Mouse (Mus musculus): ENCODE measurements around the gene Fignl1. TPM values are rescaled to one million over a fixed set of nuclear protein-coding genes. Genes with fewer than 3 reads are reported as not detected.

The Fignl1 gene
- total and polyA plus RNA-seq, 3 experiments = 82.8 to 189 (median 98.5) TPM

DNA sequence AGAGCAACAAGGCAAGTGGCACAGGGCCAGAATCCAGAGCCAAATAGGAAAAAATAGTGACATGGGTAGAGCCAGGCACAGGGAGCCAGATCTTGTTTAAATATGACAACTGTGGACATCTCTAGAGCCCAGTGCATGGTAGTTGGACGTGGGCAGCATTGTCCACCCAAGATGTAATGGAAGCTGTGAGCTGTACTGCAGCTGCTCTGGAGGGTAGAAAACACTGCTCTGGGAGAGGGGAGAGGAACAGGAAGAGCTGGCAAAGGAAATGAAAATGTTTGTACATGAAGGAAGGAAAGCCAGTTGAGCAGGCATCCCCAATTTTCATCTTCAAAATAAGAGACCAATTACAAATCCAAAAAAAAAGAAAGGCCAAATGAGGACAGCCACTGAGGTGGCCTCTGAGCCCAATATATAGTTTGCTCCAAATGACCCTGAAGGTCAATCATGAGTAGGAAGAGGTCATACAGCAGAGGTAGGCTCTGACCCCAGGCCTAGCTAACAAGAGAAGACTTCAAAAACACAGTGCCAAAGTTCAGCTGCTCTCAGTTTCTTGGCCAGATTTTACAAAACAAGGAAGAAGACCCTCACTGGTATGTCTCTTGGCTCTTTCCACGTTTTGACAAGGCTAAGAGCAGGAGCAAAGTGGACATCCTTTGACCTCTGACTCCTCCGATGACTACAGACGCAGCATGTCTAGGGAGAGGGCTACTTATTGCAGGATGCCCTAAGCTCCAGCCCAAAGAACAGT, 32.5 kb downstream of the Fignl1 start:
- Histone ChIP-seq H3K4me1 (ENCODE audit: control insufficient read depth in 1 of 2, insufficient read depth in 2 of 2) (peaks cover 35 to 98% of the 10 kb centered on the region in 2 experiments), H3K4me2 (ENCODE audit: insufficient read depth, low read depth, poor library complexity, severe bottlenecking) (peak overlapping the region; percentile 39), H3K9me3 (replicated peaks; ENCODE audit: low read length) (no peaks in the 10 kb centered on the region), H3K4me3 (replicated peaks in 1 of 3; ENCODE audit: low read depth in 2 of 3, low read length in 2 of 3, poor library complexity in 1 of 3) (peak overlapping the region in 1 of 3 experiments; percentile 23), H3K36me3 (replicated peaks in 1 of 2; ENCODE audit: control insufficient read depth in 1 of 2, insufficient read depth in 1 of 2, low read length in 1 of 2) (peaks cover 10 to 33% of the 10 kb centered on the region in 2 experiments), H3K9ac (ENCODE audit: insufficient read depth, low read depth) (peak overlapping the region; percentile 30), H3K79me2 (replicated peaks; ENCODE audit: control insufficient read depth, extremely low read depth, insufficient read depth, poor library complexity, severe bottlenecking) (no peaks in the 10 kb centered on the region; the same call in 1 of the 2 replicates), H3K27ac (ENCODE audit: insufficient read depth, low read depth) (peak overlapping the region; percentile 90), H3K27me3 (replicated peaks) (no peaks in the 10 kb centered on the region)
- no peak for DNase-seq (ENCODE audit: extremely low read depth)
- dilution Hi-C loops (cut with MboI; ENCODE audit: extremely low pct_ligation_motif_present, extremely low pct_unique_long_range_greater_than_20kb, low sequenced_read_pairs) (no loop called here), in situ Hi-C loops (cut with MboI; ENCODE audit: low pct_ligation_motif_present, low pct_unique_long_range_greater_than_20kb, low sequenced_read_pairs) (no loop called here)
- TF ChIP-seq SIN3A (IDR thresholded peaks at IDR 0.05; ENCODE audit: low read length) = peak; percentile 19; the same call in 1 of the 2 replicates
- TF ChIP-seq E2F4 (IDR thresholded peaks at IDR 0.05; ENCODE audit: insufficient replicate concordance, low read depth, low read length) = no peak; the same call in 1 of the 2 replicates
- 0 out of 2 replicates have a peak, but pooled peaks have one; percentile 21 for TF ChIP-seq NELFE (IDR thresholded peaks at IDR 0.05; ENCODE audit: low read depth, low read length)
- TF ChIP-seq KAT2A (IDR thresholded peaks at IDR 0.05; ENCODE audit: insufficient replicate concordance, low read length) = no peak
- peak; percentile 27; the same call in 1 of the 2 replicates for TF ChIP-seq CHD2 (IDR thresholded peaks at IDR 0.05; ENCODE audit: low read length)
- TF ChIP-seq MAFK (IDR thresholded peaks at IDR 0.05; ENCODE audit: insufficient replicate concordance, low read length) = no peak
- TF ChIP-seq ZMIZ1 (IDR thresholded peaks at IDR 0.05; ENCODE audit: low read depth, low read length) = peak; percentile 57; the same call in 1 of the 2 replicates
- TF ChIP-seq UBTF (IDR thresholded peaks at IDR 0.05; ENCODE audit: low read depth, low read length) = 0 out of 2 replicates have a peak, but pooled peaks have one; percentile 18
- TF ChIP-seq POLR2AphosphoS2 (IDR thresholded peaks at IDR 0.05; ENCODE audit: low read depth, low read length) = peak; percentile 85; the same call in 1 of the 2 replicates
- TF ChIP-seq JUN (IDR thresholded peaks at IDR 0.05; ENCODE audit: insufficient read depth, low read depth, low read length) = no peak
- TF ChIP-seq MEF2A (IDR thresholded peaks at IDR 0.05; ENCODE audit: borderline replicate concordance, low read depth, low read length) = no peak
- no peak for TF ChIP-seq RCOR1 (conservative IDR thresholded peaks at IDR 0.05; ENCODE audit: low read depth, low read length)
- 0 out of 2 replicates have a peak, but pooled peaks have one; percentile 42 for TF ChIP-seq MXI1 (IDR thresholded peaks at IDR 0.05; ENCODE audit: low read depth, low read length)
- TF ChIP-seq CHD1 (IDR thresholded peaks at IDR 0.05; ENCODE audit: low read depth, low read length) = 0 out of 2 replicates have a peak, but pooled peaks have one; percentile 11

- Histone ChIP-seq H3K36me3 (replicated peaks in 1 of 2; ENCODE audit: control insufficient read depth in 1 of 2, insufficient read depth in 1 of 2, low read length in 1 of 2) (peaks cover 15 to 46% of the 10 kb centered on the region in 2 experiments), H3K27me3 (replicated peaks) (no peaks in the 10 kb centered on the region), H3K27ac (ENCODE audit: insufficient read depth, low read depth) (peak overlapping the region; percentile 7; the same call in 1 of the 2 replicates), H3K4me1 (ENCODE audit: control insufficient read depth in 1 of 2, insufficient read depth in 2 of 2) (peaks cover 37 to 98% of the 10 kb centered on the region in 2 experiments), H3K9ac (ENCODE audit: insufficient read depth, low read depth) (no peak overlapping the region), H3K79me2 (replicated peaks; ENCODE audit: control insufficient read depth, extremely low read depth, insufficient read depth, poor library complexity, severe bottlenecking) (peaks cover under 1% of the 10 kb centered on the region; the same call in 1 of the 2 replicates), H3K9me3 (replicated peaks; ENCODE audit: low read length) (no peaks in the 10 kb centered on the region), H3K4me2 (ENCODE audit: insufficient read depth, low read depth, poor library complexity, severe bottlenecking) (no peak overlapping the region), H3K4me3 (replicated peaks in 1 of 3; ENCODE audit: low read depth in 2 of 3, low read length in 2 of 3, poor library complexity in 1 of 3) (no peak overlapping the region)
- in situ Hi-C loops (cut with MboI; ENCODE audit: low pct_ligation_motif_present, low pct_unique_long_range_greater_than_20kb, low sequenced_read_pairs) (no loop called here), dilution Hi-C loops (cut with MboI; ENCODE audit: extremely low pct_ligation_motif_present, extremely low pct_unique_long_range_greater_than_20kb, low sequenced_read_pairs) (no loop called here)
- peak; percentile 71; the same call in 1 of the 2 replicates for TF ChIP-seq ZMIZ1 (IDR thresholded peaks at IDR 0.05; ENCODE audit: low read depth, low read length)
- TF ChIP-seq ETS1 (conservative IDR thresholded peaks at IDR 0.05; ENCODE audit: low read depth, low read length) = no peak
- TF ChIP-seq SMC3 (IDR thresholded peaks at IDR 0.05; ENCODE audit: low read depth, low read length) = no peak
- peak; percentile 64; the same call in 1 of the 2 replicates for TF ChIP-seq POLR2AphosphoS2 (IDR thresholded peaks at IDR 0.05; ENCODE audit: low read depth, low read length)
- TF ChIP-seq RAD21 (IDR thresholded peaks at IDR 0.05; ENCODE audit: low read depth, low read length) = no peak
- DNase-seq (ENCODE audit: extremely low read depth) = no peak
Measured at GRCm38 (mm10) chr11:11774893-11775292, 33.9 kb downstream of the Fignl1 start.
